Mouse (Mus musculus) ES-Bruce4 (cell line): Measurements from ENCODE around the gene Tfg.

ENCODE experiments used
- CTCF ChIP-seq: IDR thresholded peaks from one replicate; pipeline ENCODE4 v1.8.1; 2011; ENCODE audit warnings: low read depth, low read length
- EP300 ChIP-seq: IDR thresholded peaks from 2 replicates; pipeline ENCODE4 v1.6.1; 2011; ENCODE audit warnings: low read depth, low read length; ENCODE audit not compliant: insufficient read depth
- POLR2A ChIP-seq: IDR thresholded peaks from one replicate; pipeline ENCODE4 v1.8.1; 2011; ENCODE audit warnings: low read length; ENCODE audit not compliant: insufficient read depth

DNA sequence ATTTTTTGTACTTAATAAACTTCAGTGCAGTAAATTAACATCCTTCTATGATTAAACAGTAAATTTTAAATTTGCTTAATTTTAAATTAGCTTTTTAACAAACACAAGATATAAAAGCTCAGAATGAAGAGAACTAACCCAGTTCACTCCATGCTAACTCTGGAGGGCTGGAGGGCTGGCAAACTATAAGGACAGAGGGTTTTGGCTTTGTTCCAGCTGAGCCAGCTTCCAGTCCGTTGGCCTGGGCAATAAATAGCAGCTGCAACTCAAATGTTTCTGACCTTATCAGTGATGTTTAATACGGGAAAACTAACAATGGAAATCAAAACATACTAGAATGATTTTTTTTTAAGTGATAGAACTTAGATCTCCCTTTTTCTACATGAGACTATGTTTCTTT, 72.0 kb downstream of the Tfg start:
- no peak for TF ChIP-seq CTCF
- TF ChIP-seq POLR2A: no peak
- TF ChIP-seq EP300: no peak
